Mouse (Mus musculus): Measurements from ENCODE around the gene Rpl18.

Rpl18 gene

DNA sequence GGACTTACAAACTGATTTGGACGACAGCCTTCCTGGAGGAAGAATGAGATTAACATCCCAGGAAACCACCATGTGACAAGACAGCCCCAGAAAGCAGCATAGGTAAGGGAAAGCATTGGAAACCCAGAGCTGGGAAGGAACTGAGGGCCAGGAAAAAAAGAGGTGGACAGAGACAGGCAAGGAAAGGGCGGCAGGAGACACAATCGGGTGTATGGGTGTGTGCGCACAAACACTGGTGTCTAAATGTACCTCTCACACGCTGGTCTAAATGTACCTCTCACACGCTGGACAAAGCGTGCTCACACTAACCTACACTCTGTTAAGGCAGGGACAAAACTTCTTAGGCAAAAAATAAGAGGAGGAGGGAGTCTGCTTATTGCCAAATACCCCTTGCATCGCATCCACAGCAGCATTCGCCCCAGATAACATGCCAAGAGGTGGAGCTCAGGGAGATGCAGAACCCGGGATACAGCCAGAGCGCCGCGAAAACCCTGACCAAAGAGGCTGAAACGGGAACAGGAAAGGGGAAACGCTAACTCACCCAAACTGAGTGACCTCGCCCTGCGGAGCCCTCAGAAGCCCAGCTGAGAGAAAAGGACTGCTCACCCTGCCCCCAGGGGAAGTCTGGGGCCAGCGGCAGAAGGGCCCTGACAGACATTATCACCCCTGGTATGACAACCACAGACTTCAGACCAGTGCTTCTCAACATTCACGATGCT, 643 bp downstream of the Rpl18 start:
- DNase-seq = no peak

DNA sequence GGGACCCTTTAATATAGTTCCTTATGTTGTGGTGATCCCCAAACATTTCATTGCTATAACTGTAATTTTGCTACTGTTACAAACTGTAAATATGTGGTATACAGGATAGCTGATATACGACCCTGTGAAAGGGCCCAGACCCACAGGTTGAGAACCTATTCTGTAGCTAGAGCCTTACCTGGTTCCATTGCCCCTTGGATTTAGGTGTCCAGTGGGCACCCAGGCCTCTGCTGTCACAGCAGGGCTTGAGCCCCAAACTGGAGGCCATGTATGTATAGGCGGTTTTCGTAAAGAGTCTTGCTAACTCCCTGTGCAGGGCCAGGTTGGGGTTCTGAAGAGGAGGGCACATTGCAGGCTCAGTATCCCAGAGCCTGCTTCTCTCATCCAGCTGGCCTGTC, 1.2 kb downstream of the Rpl18 start:
- no peak for DNase-seq

DNA sequence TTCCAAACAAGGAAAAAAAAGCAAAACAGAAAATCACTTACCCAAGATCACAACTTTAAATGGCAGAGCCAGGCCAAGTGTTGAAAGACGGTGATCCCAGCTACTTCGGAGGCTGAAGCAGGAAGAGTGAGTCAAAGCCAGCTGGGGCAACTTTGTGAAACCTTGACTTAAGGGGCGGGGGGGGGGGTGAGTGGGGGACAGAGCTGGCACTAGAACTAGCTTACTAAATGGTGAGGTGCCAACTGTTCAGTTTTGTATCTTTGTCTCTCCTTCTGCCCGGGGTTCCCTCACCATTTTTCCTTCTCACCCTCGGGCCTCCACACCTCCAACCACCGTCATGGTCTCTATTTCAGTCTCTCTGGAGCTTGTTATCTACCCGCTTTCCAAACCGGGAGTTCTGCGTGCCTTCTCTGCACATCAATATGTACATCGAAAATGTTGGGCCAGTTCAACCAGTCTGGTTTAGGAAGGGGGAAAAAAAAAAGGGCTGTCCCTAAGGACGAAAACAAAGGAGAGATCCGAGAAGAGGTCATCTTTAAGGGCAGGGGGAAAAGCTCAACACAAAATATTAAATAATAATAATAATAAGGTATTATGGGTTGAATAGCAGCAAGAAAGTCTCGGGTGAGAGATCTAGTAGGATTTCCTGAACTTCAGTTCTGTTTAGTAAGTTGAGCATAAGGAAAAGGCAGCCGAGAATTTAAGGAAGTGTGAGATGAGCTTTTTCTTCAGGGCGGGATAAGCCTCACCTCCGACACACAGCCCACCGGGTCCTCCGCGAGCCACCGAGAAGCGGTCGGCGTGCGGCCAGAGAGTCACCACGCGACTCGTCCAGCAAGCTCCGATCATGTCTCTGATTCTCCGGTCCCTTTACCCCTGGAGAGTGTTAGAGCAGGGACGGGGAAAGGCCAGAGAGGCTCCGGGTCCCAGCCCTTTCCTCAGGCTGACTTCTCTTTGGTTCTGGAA, 2.0 kb downstream of the Rpl18 start:
- DNase-seq = no peak

DNA sequence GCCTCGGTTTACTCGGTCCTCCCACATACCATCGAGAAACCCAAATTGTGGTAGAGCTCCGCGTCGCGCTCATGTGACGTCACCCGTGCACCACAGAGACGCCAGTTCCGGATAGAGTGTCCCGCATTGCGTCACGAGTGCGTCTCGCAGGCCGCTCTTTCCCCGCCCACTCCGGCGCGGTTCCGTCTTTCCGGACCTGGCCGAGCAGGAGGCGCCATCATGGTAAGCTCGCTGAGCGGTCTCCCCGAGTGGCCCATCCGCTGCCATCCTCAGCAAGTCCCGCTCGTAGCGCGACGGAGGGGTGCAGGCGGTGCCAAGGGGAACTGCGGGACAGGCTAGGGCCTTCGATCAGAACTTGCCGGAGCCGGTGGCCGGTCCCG, 2.7 kb downstream of the Rpl18 start, which contains the start of gene Sphk2:
TSS of gene Sphk2 (minus strand) at position 85 of the 380 bp plus-strand sequence.
- peak; percentile 99 for DNase-seq

DNA sequence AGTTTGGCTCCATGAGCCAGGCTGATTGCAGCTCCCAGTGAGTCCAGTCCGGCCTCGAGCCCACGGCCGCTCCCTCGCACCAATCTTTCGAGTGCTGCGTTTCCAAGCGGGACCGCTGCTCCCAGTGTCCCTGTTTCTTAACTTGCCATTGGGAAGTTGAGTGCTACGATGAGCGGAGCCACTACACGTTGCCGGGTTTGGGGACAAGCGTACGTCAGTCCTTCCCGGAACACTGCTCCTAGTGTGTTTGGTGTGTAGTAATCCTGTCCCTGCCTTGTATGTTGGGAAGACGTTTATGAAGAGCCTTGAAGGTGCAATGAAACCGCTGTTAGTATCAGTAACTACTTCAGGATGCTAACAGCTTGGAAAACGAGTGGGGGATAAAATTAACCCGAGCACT, 3.1 kb downstream of the Rpl18 start:
- no peak for DNase-seq

DNA sequence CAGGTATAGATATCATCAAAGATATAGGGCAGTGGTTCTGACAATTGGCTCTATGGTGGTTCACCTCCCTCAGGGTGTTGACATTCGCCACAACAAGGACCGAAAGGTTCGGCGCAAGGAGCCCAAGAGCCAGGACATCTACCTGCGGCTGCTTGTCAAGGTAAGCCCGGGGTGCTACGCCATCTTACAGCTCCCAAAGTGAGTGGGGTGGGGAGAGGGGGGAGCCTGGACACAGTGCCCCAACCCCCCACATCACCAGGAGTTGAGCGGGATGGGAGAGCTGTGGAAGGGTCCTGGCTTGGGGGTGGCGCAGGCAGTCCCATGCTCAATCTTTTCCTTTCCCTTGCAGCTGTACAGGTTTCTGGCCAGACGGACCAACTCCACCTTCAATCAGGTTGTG, 3.9 kb downstream of the Rpl18 start:
- DNase-seq = no peak

DNA sequence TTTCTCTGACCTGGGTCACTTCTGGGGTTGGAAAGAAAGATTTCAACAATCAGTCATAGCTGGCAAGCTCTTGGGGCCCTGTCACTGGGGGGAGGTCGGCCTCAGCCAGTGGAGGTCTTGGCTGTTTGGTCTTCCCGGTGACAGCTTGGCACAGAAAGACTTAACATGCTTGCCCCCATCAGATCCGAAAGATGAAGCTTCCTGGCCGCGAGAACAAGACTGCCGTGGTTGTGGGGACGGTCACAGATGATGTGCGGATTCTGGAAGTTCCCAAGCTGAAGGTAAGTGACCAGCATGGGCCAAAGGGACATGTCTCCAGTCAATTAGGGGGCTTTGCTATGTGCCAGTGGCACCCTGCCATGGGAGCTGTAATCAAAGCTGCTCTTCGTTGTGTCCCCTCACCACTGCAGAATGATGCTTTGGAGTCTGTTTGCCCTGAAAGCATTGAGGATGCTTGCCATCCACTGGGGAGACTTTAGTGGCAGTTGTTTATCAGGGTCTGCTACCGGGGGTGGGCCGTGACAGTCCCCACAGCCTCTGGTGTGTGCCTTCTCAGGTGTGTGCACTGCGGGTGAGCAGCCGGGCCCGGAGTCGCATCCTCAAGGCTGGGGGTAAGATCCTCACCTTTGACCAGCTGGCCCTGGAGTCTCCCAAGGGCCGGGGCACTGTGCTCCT, 4.6 kb downstream of the Rpl18 start:
- DNase-seq = no peak

DNA sequence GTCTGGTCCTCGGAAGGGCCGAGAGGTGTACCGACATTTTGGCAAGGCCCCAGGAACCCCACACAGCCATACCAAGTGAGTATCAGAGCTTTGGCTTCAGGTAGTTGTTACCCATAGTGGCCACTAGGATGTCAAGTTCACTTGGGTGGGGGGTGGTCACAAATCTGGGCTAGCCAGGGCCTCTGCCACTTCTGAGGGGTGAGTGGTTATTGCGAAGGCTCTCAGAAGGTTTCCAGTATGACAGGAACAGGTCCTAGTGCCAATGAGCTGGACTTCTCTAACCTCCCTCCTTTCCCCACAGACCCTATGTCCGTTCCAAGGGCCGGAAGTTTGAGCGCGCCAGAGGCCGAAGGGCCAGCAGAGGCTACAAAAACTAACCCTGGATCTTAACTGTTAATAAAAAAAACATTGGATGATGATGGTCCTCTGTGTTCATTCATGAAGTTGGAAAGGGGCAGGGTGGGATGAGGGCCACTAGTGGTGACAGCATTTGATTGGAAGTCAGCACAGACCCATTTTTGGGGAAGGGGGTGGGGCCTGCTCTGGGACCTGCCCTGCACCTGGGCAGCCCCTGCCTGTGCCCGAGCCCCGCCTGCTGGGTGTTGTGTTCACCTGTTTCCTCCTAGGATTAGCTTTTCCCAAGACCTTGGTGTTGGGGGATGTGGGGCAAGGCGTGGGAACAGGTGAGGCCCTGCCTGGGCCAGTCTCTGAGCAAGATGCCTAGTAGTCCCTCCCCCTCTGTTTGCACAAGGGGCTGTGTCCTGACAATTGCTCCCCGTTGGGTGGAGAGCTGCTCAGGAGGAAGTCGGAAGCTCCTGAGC, 5.4 kb downstream of the Rpl18 start, which contains the start of gene Fam83e:
TSS of gene Fam83e (plus strand) at position 800 of the 821 bp plus-strand sequence.
- no peak for DNase-seq

DNA sequence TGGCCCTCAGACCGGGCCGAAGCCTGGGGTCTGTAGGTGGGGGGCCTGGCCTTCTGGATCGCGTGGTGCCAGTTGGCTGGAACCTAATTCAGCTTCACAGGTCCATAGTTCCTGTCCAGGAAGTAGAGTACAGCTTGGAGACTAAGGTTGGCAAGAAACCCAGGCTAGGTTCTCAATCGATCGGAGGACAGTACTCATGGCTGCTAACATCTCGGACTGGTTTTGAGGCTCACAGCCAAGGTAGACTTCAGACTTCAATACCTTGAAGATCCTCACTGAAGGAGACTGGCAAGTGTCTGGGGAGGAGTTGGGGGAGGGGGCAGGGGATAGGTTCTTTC, 5.9 kb downstream of the Rpl18 start:
- no peak for DNase-seq

DNA sequence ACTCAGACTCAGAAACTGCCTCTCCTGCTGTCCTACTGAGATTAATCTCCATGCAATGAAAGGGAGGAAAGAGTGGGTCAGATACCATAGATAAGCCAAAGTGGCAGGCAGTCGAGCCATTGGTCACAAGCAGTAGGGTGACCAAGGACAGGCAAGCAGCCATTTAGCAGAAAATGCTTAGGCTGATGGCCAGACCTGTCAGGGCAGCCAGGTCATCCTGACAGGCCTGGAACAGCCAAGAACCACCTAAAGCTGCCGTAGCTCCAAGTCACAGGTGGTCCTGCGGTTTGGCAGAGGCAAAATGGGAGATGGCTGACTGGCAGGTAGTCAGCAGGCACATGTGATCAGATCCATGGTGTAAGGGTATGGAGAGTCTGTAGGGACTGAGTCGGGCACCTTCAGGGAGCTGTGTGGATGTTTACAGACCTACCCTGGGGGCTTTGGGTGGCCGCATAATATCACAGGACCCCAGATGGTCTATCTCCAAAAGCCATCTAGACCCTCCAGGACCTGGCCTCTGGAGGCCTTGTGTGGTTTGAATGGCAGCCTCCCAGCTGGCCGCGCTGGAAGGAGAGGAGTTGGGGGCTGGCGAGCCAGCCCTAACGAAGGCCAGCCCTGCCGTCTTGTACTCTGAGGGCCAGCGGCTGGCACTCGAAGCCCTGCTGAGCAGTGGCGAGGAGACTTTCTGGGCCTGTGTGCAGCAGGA, 6.5 kb downstream of the Rpl18 start:
- DNase-seq = no peak

DNA sequence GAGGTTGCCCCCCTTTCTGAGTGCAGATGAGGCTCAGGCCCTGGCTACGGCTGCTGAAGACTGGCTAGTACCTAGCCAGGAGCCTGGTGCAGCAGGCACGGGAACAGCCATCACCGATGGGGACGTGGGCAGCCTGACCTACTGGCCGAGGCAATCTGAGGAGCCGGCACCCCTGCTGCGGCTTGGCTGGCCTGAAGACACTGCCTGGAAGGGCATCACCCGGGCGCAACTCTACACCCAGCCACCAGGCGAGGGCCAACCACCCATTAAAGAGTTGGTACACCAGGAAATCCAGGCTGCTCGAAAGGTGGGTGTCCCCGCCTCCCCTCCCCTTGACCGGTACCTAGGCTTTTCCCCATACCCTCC, 7.1 kb downstream of the Rpl18 start:
- no peak for DNase-seq

DNA sequence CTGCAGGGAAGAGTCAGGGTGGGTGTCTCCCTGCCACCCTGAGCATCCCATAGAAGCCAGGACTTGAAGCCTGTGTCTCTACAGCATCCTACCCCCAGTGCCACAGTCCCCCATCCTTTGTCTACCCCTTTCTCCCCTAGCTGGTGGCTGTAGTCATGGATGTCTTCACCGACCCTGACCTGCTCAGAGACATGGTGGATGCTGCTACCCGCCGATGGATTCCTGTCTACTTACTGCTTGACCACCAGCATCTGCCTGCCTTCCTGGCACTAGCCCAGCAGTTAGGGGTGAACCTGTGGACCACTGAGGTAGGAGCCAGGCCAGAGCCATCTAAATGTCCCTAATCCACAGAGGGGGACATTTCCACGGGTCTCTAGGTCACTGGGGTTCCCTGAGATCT, 8.0 kb downstream of the Rpl18 start:
- no peak for DNase-seq

DNA sequence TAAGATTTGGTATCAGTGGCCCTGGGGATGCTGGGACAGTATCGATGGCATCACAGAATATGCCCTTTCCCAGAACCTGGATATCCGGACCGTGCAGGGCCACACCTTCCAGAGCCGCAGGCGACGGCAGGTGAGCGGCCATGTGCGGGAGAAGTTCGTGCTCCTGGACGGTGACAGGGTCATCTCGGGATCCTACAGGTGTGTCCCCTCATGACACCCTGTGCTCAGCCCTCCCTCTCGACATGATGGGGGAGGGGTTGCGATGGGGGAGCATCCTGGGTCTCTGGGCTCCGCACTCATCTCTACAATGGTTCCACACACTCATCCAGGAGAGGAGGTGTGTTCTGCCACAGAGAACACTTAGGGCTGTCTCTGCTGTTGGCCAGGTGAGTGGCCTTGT, 8.5 kb downstream of the Rpl18 start:
- DNase-seq = no peak

DNA sequence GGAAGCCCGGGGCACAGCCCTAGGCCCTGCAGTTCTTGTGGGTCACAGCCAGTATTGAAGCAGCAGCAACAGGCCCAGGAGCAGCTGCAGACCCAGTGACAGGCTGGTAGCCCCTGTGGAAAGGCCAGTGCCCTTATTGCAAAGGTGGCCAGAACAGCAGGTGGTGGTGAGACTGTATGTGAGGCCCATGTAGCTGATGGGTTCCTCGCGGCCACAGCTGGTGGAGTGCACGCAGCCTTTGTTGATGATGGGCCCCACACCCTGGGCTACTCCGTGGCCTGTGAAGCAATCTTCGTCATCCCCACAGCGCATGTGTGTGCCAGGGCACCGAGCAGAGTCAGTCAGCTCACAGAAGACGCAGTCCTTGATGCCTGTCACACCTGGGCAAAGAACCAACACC, 9.9 kb downstream of the Rpl18 start:
- no peak for DNase-seq

DNA sequence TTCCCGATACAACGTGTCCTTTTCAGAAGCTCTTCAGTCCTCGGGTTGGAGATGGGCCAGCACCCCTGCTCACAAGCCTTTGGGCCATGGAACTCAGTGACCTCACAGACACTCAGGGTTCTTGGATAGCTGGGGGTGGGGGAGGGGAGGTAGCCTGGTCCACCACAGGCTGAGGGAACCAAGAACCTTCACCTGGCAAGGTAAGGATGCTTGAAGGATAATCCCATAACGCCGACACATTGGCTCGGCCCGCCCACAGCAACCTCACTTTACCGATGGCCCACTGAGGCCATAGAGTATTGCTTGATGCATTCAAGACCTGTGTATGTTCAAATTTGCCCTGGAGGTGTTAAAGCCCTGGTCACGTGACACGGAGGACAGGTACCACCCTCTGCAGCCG, 10.5 kb downstream of the Rpl18 start, which contains the start of gene Spaca4:
TSS of gene Spaca4 (minus strand) at position 101 of the 400 bp plus-strand sequence.
- DNase-seq = no peak

DNA sequence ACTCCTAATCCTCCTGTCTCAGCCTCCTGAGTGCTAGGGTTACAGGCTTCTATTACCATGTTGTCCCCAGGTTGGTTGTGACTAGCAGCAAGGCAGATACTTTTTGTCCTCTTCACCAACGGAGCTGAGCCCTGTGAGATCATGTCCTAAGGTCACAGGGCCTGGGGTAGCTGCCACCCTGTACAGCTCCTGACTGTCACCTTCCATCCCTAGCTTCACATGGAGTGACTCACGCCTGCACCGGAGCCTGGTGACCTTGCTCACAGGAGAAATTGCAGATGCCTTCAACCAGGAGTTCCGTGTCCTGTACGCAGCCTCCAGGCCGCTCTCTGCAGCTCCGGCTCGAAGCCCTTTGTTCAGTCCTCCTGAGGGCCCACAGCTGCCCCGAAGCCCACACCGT, 11.2 kb downstream of the Rpl18 start:
- no peak for DNase-seq

DNA sequence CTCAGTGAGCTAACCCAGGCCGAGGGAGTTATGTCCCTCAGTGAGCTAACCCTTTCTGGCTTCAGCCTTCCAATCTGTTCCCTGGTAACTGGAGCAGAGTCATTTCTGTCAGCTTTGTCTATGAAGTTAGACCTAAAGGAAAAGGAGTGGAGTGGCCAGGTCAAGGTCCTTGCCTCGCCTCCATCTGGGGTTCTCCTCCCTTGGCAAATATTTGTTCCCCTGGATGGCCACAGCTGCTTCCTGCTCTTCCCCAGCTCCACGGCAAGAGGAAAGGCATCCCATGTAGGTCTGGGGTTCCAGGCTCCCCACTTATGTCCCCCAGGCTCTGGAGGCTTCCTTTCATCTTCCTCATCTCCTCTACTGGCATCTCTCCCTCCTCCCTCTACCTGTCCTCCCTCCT, 12.4 kb downstream of the Rpl18 start:
- no peak for DNase-seq

DNA sequence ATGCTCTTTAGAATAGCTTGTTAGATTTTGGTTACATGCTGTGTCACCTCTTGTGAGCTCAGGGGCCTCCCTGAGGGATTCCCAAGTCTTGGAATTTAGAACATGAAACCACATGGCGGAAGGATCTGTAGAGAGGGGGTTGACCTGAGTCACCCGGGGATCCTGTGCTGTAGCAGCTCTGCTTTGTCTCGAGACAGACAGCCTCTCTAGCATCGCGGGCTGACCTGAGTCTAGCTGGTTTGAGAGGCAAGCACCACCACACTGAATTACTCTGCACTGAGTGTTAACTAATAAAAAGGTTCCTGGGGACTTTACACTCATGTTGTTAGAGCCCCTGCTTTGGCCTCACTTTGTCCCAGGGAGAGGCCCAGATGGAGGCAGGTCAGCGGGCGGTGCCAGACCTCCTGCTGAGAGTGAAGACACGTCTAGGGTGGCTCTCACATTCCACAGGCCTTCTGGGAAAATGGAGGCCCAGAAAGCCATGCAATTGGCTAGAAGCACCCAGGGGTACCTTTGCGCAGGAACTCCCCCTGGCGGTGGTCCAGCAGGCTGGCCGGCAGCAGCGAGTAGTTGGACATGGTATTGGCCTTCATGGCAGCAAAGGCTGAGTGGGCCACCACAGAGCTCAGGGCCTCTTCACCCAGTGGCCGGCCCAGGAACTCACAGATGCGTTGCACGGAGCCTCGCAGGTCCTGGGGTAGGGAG, 15.6 kb downstream of the Rpl18 start:
- DNase-seq = peak; percentile 45

DNA sequence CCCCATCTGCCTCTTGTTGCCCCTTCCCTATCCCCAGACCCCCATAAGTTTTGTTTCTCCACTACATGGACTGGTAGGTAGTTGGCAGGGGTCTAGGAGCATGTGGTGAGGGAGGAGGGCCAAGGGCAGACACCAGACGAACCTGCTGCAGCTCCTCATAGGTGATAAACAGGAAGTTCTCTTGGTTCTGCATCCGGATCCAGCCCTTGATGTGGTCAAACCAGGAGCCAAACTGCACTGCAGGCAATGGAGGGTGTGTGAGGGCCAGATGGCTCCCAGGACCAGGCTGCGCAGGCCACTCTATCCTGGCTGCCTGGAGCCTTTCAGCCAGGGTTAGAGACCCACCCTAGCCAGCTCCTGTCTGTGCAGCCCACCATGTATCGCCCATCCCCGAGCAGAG, 18.2 kb downstream of the Rpl18 start:
- no peak for DNase-seq

DNA sequence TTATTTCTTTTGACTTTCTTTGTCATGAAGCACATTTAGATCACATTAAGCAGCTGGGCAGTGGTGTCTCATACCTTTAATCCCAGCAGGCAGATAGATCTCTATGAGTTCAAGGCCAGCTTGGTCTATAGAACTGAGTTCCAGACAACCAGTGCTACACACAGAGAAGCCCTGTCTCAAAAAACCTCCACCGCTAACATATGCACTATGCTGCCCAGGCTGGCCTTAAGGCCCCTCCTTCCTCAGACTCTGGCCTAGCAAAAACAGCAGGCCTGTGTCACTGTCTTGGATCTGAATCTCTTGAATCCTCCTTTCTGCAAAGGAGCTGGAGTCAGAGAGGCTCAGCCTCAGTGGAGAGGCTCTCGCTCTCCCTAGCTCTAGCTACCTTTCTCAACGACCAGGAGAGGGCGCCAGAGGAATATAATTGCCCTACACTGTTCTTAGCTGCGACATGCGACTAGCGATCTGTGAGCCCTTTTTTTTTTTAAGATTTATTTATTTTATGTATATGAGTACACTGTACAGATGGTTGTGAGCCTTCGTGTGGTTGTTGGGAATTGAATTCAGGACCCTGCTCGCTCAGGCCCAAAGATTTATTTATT, 24.0 kb downstream of the Rpl18 start:
- peak; percentile 86 for DNase-seq

DNA sequence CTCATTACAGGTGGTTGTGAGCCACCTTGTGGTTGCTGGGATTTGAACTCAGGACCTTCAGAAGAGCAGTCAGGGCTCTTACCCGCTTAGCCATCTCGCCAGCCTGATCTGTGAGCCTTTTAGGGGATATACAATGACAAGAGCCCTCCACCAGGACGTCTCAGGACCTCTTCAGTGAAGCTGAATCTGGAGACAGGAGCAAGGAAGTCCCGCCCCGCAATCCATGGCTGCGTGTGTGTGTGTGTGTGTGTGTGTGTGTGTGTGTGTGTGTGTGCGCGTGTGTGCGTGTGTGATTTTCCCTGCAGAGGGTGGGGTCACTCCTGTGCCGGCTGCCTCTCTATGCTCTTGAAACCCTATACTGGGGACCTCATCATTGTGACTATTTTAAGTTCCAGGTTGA, 24.6 kb downstream of the Rpl18 start:
- DNase-seq = no peak

Measured in kidney, adult 18-20 months (tissue).